Mouse (Mus musculus) CH12.LX (cell line): ENCODE results near the gene Ubb.

Experiments
- CTCF ChIP-seq, 2 experiments: IDR thresholded peaks in 1 of 2; conservative IDR thresholded peaks in 1 of 2; 2 replicates each; pipeline ENCODE4 v1.5.1; 2011 to 2012; ENCODE audit warnings: low read depth in 2 of 2, low read length in 2 of 2, improper control_type of control experiment in 1 of 2, inconsistent platforms in 1 of 2, mild to moderate bottlenecking in 1 of 2, moderate library complexity in 1 of 2
- MAFK ChIP-seq: IDR thresholded peaks from 2 replicates; pipeline ENCODE4 v1.6.1; 2011; ENCODE audit warnings: low read length, improper control_type of control experiment; ENCODE audit not compliant: insufficient replicate concordance

DNA sequence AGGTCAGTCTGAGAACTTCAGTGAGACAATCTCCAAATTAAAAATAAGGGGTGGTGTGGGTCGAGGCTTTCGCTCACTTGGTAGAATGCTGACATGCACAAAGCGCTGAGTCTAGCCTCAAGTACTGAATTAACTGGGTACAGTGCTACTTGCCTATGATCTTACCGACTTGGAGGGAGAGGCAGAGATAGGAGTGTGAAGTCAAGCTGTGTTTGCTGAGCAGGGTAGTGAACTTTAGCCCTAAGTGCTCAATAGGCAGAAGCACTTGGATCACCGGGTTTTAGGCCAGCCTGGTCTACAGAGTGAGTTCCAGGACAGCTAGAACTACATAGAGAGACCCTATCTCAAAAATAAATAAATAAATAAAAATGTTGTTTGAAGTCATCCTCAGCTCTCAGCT lies 6.2 kb downstream of the Ubb start:
- TF ChIP-seq CTCF (conservative IDR thresholded peaks at IDR 0.05 in 1 of 2, IDR thresholded peaks at IDR 0.05 in 1 of 2; ENCODE audit: low read depth in 2 of 2, low read length in 2 of 2) (no peak), MAFK (no peak)
